Mouse (Mus musculus) thymus, adult 18-20 months (tissue): ENCODE measurements at regions not wholly inside any gene's neighbourhood (a gene's known extent, or its start where the extent isn't known, plus 50 kb on each side); places are given as distances from the start of the nearest gene placed in this dataset.

ENCODE experiments used
- DNase-seq, 2 experiments: peaks; one replicate each; pipeline ENCODE4 v3.0.0; 2022; ENCODE audit warnings: mixed read lengths in 2 of 2

DNA sequence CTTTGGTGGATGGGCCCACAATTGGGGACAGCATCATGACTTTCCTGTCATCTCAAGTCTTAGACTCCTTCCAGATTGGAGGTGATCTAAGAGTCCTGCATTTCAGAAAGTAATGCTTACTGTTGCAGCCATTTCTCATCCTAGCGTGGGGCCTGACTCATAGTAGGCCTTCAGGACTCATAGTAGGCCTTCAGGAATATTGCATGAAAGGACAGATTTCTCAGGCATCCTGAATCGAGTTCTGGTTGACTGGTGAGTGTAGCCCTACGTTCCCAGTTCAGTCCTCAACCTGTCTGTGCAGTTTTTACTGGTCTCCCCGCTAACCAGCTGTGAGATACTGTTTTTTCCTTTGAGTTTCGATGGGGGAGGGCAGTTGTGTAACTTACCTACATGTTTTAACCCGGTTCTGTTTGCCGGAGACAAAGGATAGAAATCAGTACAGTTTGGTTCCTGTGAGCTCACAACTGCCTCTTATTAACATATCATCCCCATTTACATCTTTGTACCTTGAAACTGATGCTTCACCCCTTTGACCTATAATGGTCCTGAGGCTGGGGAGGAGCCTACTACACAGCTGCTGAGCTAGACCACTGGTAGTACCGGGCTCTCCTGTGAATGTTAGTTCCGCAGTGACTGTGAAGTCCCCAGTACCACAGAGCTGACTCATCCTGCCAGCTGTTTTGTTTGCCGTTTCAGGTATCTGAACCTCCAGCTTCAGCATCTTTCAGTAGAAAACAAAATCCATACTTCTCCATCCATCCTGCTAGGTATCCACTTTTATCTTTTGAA lies 1222.2 kb upstream of the A1bg start:
- no peak for DNase-seq

DNA sequence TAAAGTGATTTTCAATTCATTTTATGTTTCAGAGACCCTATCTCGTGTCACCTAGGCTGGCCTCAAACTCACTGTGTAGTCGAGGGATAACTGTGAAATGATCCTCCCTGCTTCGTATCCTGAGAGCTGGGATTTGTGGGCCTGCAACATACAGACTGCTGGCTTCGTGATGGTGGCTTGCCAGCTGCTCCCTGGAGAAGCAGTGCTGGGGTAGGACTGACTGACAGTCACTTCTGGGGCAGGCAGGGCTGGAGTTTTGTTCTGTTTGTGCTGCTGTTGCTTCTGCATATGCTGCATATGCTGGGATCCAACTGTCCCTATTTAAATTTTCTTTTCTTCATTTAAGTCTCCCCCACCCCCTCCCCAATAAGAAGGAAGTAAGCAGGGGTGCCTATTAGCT lies 1217.0 kb upstream of the A1bg start:
- no peak for DNase-seq

DNA sequence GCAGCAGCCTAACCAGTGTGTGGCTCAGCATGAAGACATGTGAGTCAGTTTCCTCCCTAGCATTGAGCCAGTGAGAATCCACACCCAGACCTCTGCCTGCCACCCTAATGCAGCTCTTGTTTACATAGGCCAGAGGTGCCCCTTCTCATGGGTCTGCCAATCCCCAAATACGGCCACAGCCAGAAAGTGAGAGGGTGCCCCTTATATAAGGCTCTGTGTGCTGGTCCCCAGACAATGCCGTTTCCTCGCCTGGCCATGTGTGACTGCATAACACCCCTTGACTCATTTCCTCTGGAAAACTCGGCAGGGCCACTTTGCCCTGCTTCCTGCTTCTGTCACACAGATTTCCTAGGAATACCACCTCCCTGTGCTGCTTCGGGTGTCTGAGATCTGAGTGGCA lies 1216.4 kb upstream of the A1bg start:
- DNase-seq, result no peak

DNA sequence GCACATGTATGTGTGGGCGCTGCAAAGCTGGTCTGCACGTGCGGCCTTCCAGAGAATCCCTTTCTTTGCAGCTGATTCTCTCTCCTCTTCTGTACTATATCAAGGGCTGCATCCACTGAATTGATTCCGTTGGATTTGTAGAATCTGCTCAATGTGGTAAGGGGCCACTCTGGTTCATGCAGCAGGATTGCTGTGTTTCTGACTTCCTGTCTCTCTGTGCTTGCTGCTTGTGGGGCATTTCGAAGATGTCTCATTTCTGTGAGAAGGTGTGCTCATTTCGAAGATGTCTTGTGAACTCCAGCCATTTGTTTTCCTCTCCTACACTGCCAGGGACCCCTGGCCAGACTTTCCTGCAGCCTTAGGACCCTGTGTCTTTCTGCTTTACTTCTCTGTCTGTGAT lies 1215.9 kb upstream of the A1bg start:
- DNase-seq, result no peak

DNA sequence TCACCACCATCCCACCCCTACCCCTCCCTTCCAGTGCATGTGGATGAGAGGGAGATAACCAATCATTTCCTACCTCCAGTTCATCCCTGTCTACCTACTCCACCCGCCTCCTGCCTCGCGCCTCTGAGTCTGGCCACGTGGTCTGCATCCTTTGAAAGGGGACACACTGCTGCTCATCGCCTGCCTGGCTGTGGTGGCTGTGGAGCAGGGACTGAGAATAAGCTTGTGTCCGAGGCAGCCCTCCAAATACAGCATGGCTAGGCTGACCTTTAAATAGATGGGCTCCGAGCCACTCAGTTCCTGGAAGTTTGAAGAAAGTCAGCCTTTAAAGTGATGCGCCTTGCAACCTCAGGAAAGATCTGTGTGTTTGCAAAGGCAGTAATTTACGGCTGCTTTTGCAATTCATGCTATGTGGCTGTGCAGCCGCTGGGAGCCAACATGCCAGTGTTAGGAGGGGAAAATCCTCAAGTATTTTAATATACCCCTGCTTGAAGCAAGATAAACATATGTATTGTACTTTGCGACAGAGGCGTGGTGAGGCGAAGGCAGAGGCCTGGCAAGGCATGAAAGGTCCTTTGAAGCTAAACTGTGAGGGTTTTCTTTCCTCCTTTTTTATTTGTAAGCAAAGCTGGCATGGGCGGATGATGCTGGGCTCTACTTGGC lies 1214.3 kb upstream of the A1bg start:
- DNase-seq, result no peak

DNA sequence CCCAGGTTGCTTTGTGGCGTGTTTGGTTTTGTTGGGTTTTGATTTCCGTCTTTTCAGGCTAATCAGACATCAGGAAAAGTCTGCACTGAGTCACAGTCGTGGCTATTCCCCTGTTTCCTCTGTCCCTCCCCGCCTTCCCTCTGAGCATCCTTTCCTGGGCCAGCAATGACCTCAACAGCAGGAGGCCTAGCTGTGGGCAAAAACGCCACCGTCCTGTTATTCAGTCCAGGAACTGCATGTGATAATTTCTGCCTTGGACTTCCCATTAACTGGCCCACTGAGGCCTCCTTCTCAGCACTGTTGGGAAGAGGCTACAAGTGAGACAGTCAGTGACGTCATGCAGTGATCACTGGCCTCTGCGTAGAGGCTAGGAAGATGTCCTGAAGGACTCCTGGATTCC lies 1212.0 kb upstream of the A1bg start:
- no peak for DNase-seq

DNA sequence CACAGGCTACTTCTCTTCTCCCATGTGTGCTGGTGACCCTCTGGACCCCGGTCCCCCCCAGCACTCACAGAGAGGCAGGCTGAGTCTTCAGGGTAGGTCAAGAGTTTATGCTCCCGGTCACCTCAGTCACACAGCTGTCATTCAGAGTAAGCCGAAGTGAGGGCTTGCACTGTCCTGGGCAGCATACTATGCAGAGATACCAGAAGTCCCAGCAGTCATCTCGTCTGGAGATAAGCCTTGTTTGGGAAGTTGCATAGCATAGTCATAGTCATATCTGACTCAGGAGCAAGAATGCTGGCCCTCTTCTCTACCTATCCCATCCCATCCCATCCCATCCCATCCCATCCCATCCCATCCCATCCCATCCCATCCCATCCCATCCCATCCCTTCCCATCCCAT lies 1211.5 kb upstream of the A1bg start:
- DNase-seq, result no peak

DNA sequence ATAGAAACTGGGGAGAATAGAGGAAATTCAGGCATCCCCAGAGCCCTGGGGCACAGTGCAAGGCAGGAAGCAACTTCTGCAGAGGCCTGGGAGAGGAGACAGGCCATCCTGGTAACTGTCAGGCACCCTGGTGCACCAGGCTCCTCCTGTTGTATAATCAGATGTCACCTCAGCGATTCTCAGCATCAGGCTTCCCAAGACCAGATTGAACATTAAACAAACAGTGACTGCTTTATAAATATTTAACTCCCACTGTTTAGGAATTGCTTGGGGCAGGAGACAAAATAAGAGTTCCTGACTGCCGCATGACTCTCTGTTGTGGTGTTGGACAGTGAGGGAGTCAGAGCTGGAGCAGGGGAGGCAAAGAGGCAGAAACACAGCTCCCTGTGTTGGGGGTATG lies 1210.1 kb upstream of the A1bg start:
- DNase-seq, result no peak

DNA sequence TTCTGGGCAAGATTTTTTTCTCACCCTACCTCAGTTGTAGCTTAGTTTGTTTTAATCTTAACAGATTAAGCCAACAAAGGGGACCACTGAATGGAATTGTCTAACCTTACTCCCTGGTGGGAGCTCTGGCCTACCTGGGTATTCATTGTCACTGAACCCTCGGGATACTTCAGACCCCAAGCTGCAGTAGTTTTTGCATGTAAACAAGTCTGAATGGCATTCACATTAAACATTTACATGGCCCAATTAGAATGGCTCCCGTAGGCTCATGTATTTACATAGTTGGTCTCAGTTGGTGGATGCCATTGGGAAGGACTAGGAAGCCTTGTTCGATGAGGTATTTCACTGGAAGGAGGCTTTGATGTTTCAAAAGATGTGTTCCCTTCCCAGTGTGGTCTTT lies 1208.9 kb upstream of the A1bg start:
- DNase-seq, result no peak

DNA sequence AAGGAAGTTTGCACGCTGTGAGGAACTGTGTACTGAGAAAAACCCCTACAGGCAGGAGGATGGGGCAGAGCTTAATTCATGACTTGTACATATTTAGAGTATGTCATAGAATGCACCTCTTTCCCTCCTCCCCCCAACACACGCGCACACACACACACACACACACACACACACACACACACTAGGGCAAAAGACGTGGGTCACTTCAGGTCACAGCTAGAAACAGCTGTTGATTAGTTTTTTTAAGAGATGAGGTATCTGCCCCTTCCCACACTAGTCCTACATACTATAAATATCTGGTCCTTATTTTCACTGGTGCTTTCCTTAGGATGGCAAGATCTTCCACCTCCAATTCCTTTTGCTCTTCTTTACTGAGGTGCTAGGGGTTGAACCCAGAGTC lies 1207.7 kb upstream of the A1bg start:
- no peak for DNase-seq

DNA sequence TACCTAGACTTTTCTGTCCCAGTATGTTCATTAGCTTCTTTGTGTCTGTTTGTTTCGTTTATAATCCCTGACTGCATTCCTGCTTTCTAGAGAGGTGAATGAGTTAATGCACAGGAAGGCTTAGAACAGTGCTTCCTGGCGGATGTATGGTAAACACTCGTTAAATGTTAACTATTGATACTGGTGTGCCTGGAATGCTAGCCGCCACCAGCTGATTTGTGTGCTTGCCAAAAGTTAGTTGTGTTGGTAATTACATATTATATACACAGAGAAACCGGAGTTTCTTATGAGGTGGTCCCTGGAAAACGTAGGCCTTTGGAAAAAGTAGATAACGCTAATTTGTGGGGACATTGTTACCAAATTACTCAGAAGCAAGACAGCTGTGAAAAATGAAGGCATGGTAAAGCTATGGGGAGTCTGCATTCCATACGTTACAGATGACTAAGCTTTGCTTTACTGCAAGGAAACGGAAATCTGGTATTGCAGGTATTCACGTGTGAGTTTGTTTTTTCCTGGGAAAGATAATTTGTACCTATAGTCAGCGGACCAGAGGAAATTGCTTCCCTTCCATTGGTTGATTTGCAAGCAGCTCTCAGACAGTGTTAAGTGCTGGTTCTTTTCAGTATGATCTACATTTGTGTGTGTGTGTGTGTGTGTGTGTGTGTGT lies 1205.9 kb upstream of the A1bg start:
- no peak for DNase-seq

DNA sequence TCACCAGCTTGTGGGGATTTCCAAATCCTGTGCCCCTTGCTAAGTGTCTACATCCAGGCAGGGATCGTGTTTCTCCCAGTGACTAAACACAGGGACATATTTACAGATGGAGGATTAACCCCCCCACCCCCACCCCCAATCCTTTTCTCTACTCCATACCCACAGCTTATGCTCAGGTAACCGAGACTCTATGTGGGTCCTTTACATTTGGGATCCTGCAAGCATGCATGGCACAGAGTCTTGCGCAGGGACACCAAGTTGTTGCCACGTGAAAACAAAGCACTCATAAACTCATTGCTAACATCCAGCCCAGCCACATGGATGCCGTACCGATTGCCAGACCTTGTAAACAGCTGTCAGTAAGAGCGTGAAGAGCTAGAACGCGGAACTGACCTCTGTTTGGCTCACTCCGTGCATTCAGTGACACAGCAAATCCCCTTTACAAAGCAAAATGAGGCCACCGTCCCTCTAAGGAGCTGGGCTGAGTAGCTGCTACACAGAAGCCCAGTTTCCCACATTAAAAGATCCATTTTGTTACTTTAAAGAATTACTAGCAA lies 1204.9 kb upstream of the A1bg start:
- DNase-seq, result no peak

DNA sequence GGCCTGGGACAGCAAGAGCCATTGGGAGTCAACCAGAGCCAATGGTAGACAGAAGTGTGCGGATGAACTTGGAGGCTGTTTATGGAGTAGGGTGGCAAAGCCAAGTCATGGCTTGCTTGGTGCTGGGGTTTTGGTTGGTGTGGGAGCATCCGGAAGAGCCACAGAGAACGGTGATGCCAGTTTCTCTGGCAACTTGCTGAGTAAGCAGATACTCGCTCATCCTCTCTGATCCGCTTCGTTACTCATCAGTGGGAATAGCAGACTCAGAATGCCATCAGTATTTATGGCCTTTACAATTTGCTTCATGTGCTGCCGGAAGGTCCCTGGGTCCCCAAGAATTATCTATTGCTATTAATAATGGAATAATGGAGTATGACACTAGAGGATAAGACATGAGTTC lies 1202.9 kb upstream of the A1bg start:
- DNase-seq, result no peak

DNA sequence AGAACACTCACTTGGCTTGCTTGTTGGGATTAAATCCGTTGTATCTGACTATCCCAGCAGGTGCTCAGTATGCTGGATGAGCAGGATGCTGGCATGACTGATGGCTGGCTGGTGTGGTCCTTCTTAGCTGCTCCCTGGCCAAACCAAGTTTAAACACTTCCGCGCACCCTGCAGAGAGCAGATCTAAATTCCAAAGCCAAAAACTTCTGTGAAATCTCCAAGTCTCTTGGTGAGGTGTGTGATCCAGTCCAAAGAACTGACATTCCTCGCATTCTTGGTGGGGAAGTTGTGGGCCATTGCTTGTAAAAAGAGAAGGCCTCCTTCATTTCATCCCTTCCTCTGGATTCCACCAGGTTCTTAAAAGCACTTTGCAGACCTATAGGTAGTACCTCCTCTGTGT lies 1200.9 kb upstream of the A1bg start:
- no peak for DNase-seq

DNA sequence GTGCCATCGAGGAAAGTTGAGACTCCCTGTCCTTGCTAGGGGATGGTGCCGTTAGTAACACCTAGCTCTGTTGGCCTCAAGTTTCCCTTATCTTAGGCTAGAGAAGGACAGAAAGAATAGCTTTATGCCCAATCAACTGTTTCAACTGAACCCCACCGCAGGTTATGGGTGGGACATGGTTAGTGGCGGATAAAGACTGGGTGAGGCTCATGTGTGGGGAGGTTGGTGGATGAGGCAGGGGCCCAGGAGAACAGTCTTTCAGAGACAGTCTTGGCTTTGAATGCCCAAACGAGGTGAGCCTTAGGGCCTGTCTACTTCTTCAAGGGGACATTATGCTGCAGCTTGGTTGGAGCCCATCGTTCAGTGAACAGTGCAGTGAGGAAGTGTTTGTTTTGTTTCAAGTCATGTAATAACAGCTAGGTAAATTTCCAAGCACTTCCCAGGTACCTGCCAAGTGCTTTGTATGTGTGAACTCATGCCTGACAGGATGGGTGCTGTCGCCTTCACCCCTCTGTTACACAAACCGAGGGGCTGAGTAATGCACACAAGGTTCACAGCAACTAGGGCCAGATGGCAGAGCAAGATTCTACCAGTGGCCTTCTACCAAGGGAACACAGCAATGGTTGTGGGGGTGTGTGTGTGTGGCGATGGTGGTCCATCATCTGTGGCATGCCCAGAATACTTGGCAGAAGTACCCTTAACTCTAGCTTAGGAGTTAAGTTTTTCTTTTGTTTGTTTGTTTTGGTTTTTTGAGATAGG lies 1199.6 kb upstream of the A1bg start:
- no peak for DNase-seq

DNA sequence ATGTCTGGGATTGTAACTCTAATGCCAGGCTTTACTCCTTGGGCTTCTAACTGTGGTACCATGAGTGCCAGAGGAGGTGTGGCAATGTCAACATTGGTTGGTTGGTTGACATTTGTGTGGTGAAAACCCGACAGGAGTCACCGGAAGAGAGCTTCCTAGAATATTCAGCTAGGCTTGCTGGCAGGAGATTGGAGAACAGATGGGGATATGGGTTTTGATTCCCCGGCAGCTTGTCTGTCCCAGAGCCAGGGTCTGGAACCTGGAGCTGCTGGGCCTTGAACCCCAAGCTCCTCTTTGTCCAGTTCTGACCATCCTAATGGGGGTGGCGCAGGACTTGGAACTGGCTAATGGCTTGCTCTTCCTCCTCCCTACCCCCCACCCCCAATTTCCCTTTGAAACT lies 1198.9 kb upstream of the A1bg start:
- no peak for DNase-seq

DNA sequence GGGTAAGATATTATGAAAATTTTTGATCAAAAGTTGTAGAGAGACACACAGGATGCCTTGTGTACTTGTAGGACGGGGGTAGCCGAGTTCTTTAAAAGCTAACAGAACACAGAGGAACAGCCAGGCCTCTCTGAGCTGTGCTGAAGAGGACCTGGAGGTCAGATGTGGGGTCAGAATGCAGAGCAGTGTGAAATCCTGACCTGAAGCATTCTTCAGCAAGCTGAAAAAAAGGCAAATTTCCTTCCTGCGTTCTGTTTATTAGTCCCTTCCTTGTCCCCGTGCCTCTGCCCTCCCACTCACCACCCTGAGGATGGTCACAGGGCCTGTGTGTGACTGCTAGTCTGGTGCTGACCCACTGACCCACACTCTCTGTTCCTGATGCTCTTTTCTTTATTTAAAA lies 1197.9 kb upstream of the A1bg start:
- no peak for DNase-seq

DNA sequence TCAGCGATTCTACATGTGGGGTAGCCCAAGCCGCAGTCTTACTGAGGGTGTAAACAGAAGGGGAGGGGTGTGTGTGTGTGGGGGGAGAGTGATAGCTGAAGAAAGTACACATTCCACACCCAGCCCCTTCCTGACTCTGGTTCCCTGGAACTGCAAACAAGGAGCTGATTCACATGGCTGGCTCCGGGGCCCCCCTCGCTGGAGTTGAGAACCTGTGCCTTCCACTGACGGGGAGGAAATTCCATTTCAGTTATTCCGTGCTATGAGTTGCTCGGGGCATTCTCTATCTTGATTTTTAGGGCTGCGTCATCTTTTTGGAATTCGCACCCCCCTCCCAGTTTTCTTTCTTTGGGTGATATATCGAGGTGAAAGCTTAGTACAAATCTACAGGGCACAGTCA lies 1196.2 kb upstream of the A1bg start:
- DNase-seq, result no peak

DNA sequence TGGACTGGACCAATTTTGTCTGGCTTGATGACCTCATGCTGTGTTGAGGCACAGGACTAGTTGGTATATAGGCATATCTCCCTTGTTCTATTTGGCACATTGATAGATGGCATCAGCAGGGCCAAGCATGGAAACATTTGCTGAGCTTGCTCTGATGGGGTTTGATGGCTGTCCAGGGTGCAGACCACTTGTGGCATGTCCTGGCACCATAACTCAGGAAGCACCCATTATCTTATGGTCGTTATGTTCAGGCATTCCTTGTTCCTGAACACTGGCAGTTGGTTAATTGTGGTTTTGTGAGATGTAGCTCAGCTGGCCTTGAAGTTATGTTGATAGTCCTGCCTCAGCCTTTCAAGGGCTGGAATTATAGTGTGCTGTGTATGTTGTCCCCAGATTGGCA lies 1193.4 kb upstream of the A1bg start:
- DNase-seq, result no peak

DNA sequence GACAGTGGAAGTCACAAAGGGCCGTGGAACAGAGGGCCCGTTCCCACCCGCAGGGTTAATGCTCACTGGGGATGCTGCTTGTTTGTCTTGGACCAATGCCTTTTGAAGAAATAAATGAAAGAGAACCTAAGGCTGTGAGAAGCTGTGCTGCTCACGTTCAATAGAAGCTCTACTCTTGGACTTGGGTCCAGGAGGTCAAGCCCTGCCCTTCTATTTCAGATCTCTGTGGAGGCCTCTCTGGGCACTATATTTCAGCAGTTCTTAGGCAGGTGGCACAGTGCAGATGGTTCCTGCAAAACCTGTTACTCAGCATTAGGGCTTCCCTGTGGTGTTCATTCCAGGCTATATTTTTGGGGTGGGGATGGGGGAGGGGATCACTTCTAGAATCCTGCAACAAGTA lies 1192.0 kb upstream of the A1bg start:
- no peak for DNase-seq

DNA sequence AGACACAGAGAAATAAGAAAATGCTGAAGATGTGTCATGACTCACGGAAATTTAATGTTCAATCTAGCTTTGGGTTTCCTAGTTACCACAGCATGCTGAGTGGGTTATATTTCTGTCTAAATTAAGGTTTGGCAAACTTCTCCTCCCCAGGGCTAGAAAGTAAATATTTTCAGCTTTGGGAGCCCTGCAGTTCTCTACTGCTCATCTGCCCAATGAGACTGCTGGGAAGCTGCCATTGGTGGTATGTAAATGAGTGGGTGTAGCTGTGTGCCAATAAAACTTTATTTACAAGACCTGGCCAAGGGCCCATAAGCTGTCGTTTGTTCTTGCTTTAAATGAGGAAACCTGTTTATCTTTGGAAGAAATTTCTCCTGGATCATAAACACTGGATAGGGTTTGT lies 1189.3 kb upstream of the A1bg start:
- no peak for DNase-seq

DNA sequence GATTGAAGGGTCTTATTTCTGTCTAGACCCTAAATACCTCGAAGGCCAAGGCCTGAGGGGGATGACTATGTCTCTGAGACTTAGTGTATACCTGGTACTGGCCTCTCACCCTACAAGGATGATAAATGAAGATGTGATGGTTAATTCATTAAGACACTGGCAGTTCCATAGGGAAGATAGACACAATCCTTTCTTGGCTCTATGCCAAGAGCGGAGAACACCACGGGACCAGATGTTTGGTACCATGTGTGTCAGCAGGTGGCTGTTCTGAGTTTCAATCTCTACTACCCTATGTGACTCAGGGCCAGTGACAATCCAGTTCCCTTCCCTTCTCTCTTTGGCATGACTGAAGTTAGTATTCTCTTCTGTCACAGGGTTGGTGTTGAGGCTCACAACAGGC lies 1185.2 kb upstream of the A1bg start:
- no peak for DNase-seq

DNA sequence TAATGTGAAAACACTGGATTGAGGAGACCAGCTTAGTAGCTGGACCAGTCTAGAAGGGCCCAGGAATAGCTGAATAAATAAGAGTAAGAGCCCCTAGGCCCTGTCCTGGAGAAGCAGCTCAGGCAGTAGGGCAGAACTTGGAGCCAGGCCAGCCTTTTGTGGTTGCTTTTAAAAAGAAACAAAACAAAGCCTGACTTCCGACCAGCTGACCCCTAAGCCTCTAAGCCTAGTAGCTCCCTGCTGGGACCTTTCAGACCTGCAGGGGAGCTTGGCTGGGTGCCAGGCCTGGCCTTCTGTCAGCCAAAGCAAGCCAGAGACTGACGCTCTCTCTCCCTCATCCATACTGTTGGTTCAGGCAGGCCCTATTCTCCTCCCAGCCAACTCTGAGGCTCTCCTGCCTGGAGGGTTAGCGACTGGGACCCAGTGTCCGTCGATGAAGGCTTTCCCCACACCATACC lies 1183.7 kb upstream of the A1bg start:
- DNase-seq, result peak in 1 of 2 experiments; percentile 22
